Mouse (Mus musculus): ENCODE results near the gene Sept9. TPM values are rescaled to one million over a fixed set of nuclear protein-coding genes. Genes with fewer than 3 reads are reported as not detected.

Gene Sept9
- polyA plus RNA-seq, 1 experiment from 2014 or later: 125 TPM

DNA sequence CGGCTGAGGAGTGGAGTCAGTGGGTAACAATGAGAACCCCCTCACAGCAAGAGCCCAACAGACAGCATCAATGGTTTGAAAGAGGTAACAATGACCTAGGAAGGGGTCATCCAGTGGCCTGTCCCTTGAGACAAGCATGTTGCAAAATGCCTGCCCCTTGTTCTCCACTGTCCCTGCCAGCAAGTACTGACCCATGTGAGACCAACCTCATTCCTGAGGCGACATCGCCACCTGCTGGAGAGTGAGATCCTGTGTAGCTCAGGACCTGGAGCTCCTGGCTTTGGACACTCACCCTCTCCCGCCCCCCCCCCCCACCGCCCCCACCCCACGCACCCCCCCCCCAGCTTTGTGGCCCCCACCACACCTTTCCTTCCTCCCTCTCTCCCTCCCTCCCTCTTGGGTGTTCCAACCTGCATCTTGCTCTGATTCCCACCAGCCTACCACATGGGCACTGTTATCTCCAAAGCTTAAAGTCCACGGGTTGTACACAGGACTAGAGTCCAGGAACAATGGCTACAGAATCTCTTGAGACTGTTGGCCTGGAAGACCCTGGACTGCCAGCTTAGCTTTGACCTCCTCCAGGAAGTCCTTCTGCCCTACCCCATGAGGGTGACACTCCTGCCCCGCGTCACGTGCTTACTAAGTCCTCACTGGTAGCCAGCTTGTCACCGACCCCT is 22.0 kb upstream of the Sept9 start:
- peak; percentile 87 for ATAC-seq
- Histone ChIP-seq H3K4me1 (replicated peaks) (peaks cover 14% of the 10 kb centered on the region), H3K4me3 (replicated peaks) (no peak overlapping the region), H3K27me3 (no peaks in the 10 kb centered on the region), H3K9me3 (peaks cover 18% of the 10 kb centered on the region), H3K36me3 (no peaks in the 10 kb centered on the region), H3K9ac (replicated peaks) (no peak overlapping the region), H3K4me2 (replicated peaks) (no peak overlapping the region), H3K27ac (no peak overlapping the region)
- 58% methylated on average over 9 of the region's 11 CpGs for WGBS

DNA sequence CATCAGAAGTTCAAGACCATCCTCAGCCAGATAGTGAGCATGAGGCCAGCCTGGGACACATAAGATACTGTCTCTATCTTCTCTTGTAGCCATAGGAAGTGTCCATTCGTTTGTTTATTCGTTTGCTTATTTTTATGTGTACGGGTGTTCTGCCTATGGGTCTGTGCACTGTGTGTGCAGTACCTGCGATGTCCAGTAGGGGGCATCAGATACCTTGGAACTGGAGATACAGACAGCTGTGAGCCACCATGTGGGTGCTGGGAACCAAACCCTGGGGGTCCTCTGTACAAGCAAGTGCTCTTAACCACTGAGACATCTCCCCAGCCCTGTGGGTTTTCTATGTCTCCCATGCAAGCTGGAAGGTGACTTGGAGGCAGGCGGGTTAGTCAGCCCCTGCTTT is 19.6 kb upstream of the Sept9 start:
- WGBS: 84% methylated on average over 5 of the region's 5 CpGs

DNA sequence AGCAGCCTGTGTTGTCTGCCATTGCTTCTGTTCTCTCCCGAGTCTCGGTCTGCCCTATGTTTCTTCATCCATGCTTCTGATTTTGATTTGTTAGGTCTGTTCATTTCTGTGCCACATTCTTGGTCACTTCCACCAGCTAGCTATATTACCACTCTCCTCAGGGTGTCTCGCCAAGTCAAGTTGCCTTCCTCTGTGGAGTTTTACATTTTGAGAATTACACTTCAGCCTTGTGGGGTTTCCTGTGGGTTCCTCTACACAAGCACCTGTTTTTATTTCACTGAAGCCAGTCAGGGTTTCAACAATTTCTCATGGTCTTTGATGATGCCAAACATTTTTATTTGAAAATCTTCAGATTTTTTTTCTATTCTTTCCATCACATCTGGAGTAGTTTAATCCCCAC is 16.7 kb upstream of the Sept9 start:
- no peak overlapping the region for H3K27ac ChIP-seq
- H3K36me3 ChIP-seq: no peaks in the 10 kb centered on the region
- no peak for ATAC-seq
- H3K9me3 ChIP-seq: peaks cover 18% of the 10 kb centered on the region
- no peaks in the 10 kb centered on the region for H3K4me1 ChIP-seq (replicated peaks)
- H3K4me3 ChIP-seq (replicated peaks): no peak overlapping the region
- no peak overlapping the region for H3K9ac ChIP-seq (replicated peaks)
- WGBS: 88% methylated on average over 3 of the region's 3 CpGs
- H3K27me3 ChIP-seq: no peaks in the 10 kb centered on the region
- no peak overlapping the region for H3K4me2 ChIP-seq (replicated peaks)

More for the DNA sequence above, 19.6 kb upstream of the Sept9 start:
- no peak overlapping the region for H3K4me3 ChIP-seq (replicated peaks)
- H3K27me3 ChIP-seq: no peaks in the 10 kb centered on the region
- no peaks in the 10 kb centered on the region for H3K36me3 ChIP-seq
- H3K4me1 ChIP-seq (replicated peaks): peaks cover 3% of the 10 kb centered on the region
- H3K27ac ChIP-seq: no peak overlapping the region
- H3K9me3 ChIP-seq: peaks cover 18% of the 10 kb centered on the region
- no peak overlapping the region for H3K9ac ChIP-seq (replicated peaks)
- no peak overlapping the region for H3K4me2 ChIP-seq (replicated peaks)
- no peak for ATAC-seq

DNA sequence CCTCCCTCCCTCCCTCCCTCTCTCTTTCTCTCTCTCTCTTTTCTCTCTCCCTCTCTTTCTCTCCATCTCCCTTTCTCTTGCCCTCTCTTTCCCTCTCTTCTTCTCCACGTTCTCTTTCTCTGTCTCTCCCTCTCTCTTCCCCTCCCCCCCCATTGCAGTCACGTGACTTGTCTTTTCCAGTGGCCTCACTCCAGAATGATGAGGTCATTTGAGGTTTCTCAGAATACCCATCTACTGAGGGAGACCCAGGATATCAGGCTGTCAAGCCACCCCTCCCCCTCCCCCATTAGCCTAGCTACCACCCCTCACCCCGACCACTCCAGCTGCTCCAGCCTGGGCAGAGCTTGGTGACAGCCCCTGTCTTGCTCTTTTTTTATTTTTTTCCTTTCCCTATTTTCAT is 16.2 kb upstream of the Sept9 start:
- no peak for ATAC-seq
- Histone ChIP-seq H3K36me3 (no peaks in the 10 kb centered on the region), H3K9ac (replicated peaks) (no peak overlapping the region), H3K4me3 (replicated peaks) (no peak overlapping the region), H3K4me1 (replicated peaks) (no peaks in the 10 kb centered on the region), H3K4me2 (replicated peaks) (no peak overlapping the region), H3K27ac (no peak overlapping the region), H3K27me3 (no peaks in the 10 kb centered on the region), H3K9me3 (peaks cover 18% of the 10 kb centered on the region)
- WGBS: 92% methylated on average over 2 of the region's 3 CpGs

DNA sequence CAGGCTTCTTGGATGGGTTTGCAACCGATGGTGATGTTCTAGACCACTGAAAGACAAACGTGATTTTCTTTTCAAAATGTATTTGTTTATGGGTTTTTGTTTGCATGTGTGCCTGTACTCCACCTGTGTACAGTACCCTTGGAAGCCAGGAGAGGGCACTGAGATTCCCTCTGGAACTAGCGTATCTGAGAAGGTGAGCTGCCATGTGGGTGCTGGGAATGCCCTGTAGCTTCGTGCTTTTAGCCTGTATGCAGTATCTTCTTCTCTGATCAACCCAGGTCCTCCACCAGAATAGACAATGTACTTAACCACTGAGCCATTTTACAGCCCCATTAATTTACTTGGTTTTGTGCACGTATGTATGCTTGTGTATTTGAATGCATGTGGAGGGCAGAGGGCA is 15.6 kb upstream of the Sept9 start:
- Histone ChIP-seq H3K4me2 (replicated peaks) (no peak overlapping the region), H3K4me1 (replicated peaks) (no peaks in the 10 kb centered on the region), H3K27ac (no peak overlapping the region), H3K27me3 (no peaks in the 10 kb centered on the region), H3K9me3 (peaks cover 18% of the 10 kb centered on the region), H3K9ac (replicated peaks) (no peak overlapping the region), H3K4me3 (replicated peaks) (no peak overlapping the region), H3K36me3 (no peaks in the 10 kb centered on the region)
- 83% methylated on average over 5 of the region's 5 CpGs for WGBS
- no peak for ATAC-seq

DNA sequence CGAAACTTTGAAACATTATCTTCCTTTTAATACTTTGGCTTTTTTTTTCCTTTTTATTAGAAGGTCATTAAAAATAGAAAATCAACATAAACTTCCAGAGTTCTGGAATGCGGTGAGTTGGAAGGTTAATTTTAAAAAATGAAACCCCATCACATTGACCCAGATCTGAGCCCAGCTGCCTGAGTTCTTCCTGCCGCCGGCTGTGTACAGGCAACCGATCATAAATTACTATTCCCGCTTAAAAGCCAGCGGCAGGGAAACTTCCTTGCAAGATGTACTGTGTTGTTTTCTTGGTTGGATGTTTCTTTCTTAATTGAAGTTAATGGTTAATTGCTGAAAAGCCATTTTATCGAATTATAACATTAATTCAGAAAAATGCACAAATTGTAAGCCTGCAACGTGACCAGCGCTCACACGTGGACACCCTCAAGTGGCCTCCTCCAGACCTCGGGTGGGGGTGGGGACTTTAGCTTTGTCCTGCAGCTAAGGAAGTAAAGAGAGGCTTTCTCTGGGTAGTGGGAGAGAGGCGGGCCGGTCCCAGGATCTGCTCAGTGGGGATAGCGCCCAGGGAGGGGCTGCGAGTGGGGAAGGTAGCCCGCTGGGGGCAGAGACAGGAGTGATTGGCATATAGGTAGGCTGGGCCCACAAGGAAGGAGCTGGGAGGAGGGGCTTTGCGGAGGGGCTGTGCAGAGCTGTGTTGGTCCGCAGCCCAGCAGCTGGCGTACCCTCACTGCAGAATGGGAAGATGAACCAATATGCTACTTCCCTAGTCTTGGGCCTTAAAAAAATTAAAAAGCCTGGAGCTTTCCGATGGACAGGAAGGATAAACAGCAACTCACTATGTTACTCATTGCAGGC is 14.2 kb upstream of the Sept9 start:
- H3K4me1 ChIP-seq (replicated peaks): no peaks in the 10 kb centered on the region
- H3K9ac ChIP-seq (replicated peaks): no peak overlapping the region
- no peaks in the 10 kb centered on the region for H3K36me3 ChIP-seq
- H3K4me2 ChIP-seq (replicated peaks): no peak overlapping the region
- no peak overlapping the region for H3K4me3 ChIP-seq (replicated peaks)
- WGBS: 70% methylated on average over 21 of the region's 21 CpGs
- ATAC-seq: no peak
- H3K27ac ChIP-seq: no peak overlapping the region
- H3K27me3 ChIP-seq: no peaks in the 10 kb centered on the region
- peaks cover 14% of the 10 kb centered on the region; the same call in 1 of the 2 replicates for H3K9me3 ChIP-seq

DNA sequence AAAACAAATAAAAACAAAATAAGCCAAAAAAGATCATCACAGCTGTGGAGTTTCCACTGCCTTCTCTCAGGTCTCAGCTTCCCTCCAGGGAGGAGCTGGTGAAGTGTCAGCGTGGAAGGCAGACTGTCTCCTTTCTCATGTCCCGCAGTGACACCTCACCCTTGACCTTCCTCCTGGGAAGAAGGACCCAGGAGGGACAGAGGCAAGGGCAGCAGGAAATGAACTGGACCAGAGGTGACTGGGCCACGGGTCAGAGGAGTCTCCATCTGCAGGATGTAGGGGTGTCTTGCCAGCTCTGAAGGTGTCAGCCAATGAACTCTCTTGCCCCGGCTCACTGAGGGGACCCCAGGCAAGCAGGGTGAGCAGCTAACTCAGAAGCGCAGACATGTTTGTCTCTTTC is 7.9 kb upstream of the Sept9 start:
- 69% methylated on average over 5 of the region's 5 CpGs for WGBS
- Histone ChIP-seq H3K27ac (no peak overlapping the region), H3K9me3 (no peaks in the 10 kb centered on the region), H3K27me3 (peaks cover under 1% of the 10 kb centered on the region; the same call in 1 of the 2 replicates), H3K4me2 (replicated peaks) (no peak overlapping the region), H3K9ac (replicated peaks) (no peak overlapping the region), H3K36me3 (no peaks in the 10 kb centered on the region), H3K4me3 (replicated peaks) (no peak overlapping the region), H3K4me1 (replicated peaks) (no peaks in the 10 kb centered on the region)
- no peak for ATAC-seq

DNA sequence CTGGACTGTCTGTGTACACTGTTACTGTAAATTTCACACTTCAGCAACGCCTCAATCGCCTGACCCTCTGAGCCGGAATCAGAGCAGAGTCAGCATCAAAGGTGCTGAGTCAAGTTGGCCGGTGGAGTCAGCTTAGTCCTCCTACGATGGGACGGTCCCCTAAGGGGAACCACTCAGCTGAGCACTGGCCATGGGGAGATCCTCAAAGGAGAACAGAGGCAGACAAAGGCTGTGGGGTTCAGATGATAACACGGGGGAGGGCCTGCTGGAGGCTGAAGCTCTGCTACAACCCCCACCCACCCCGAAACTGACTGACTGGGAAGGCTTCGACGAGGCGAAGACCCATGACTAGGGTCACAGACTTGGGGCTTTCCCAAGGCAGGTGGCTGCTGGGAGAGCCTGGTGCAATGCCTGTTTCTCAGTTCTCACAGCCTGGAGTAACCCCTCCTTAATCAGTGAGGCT is 5.0 kb upstream of the Sept9 start:
- Histone ChIP-seq H3K4me2 (replicated peaks) (no peak overlapping the region), H3K27ac (no peak overlapping the region), H3K9me3 (no peaks in the 10 kb centered on the region), H3K9ac (replicated peaks) (no peak overlapping the region), H3K4me1 (replicated peaks) (peaks cover 5% of the 10 kb centered on the region), H3K4me3 (replicated peaks) (no peak overlapping the region), H3K36me3 (no peaks in the 10 kb centered on the region), H3K27me3 (peaks cover 27% of the 10 kb centered on the region)
- 78% methylated on average over 11 of the region's 11 CpGs for WGBS
- no peak for ATAC-seq

DNA sequence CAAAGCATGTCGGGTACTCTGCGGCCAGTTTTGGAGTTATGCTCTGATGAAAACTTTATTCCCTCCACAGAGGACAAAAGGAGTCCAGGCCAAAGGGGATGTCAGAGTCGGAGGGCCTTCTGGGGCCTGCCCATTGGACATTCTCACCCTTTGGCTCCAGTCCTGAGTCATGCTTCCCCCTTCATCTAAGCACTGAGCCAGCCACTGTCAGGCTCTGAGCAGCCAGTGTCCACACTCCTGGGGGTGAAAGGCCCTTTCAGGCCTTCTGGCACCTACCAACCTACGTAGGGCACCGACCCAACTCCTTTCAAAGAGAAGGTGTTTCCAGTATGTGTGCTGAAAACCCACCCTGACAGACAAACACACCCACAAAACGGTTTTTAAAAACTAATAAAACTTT is 3.8 kb upstream of the Sept9 start:
- no peak for ATAC-seq
- H3K4me2 ChIP-seq (replicated peaks): no peak overlapping the region
- peaks cover 10% of the 10 kb centered on the region for H3K4me1 ChIP-seq (replicated peaks)
- peaks cover 38% of the 10 kb centered on the region for H3K27me3 ChIP-seq
- no peaks in the 10 kb centered on the region for H3K36me3 ChIP-seq
- H3K4me3 ChIP-seq (replicated peaks): no peak overlapping the region
- no peak overlapping the region for H3K27ac ChIP-seq
- no peak overlapping the region for H3K9ac ChIP-seq (replicated peaks)
- no peaks in the 10 kb centered on the region for H3K9me3 ChIP-seq
- WGBS: 93% methylated on average over 6 of the region's 6 CpGs

DNA sequence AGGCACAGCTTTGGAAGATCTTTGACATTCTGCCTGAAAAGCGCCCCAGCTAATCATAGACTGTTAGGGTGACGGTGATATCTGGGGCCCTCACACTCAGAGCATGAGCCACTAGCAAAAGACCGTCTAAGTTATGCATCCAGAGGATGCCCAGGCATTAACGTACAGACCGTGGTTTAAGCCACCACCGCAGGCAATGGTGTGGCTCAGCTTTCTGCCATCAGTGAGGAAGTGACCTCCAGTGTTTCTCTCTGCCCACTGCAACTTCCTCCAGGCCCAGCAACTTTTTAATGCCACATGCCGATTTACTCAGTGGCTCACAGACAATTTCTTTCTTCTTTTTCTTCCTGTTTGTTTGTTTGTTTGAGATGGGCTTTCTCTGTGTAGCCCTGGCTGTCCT is 2.8 kb upstream of the Sept9 start:
- Histone ChIP-seq H3K27me3 (peaks cover 48% of the 10 kb centered on the region), H3K36me3 (no peaks in the 10 kb centered on the region)
- 88% methylated on average over 7 of the region's 7 CpGs for WGBS

DNA sequence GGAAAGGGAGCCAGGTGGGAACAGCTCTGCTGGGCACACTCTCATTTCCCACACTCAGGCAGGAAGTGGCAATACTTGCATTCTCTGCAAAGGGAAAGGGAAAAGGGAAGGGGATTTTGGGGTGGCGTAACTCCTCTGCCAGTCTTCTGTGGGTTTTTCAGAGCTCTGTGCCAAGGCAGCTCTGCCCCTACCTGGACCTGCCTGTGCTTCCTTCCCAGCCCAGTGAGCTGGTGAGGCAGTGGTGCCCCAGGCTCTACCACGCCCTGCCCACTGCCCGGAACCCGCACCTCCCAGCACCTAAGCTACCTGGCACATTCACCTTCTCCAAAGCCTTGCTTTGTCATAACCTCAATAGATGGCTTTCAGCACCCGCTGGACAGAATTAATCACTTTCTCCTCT is 1.3 kb upstream of the Sept9 start:
- H3K27ac ChIP-seq: no peak overlapping the region
- no peak for ATAC-seq
- H3K36me3 ChIP-seq: no peaks in the 10 kb centered on the region
- peaks cover 10% of the 10 kb centered on the region for H3K4me1 ChIP-seq (replicated peaks)
- H3K9me3 ChIP-seq: no peaks in the 10 kb centered on the region
- peaks cover 57% of the 10 kb centered on the region for H3K27me3 ChIP-seq
- H3K4me3 ChIP-seq (replicated peaks): no peak overlapping the region
- 86% methylated on average over 5 of the region's 5 CpGs for WGBS
- H3K9ac ChIP-seq (replicated peaks): no peak overlapping the region
- no peak overlapping the region for H3K4me2 ChIP-seq (replicated peaks)

More for the DNA sequence above, 2.8 kb upstream of the Sept9 start:
- H3K4me1 ChIP-seq (replicated peaks): peaks cover 10% of the 10 kb centered on the region
- no peaks in the 10 kb centered on the region for H3K9me3 ChIP-seq
- ATAC-seq: no peak
- H3K9ac ChIP-seq (replicated peaks): no peak overlapping the region
- H3K4me3 ChIP-seq (replicated peaks): no peak overlapping the region
- no peak overlapping the region for H3K27ac ChIP-seq
- no peak overlapping the region for H3K4me2 ChIP-seq (replicated peaks)

DNA sequence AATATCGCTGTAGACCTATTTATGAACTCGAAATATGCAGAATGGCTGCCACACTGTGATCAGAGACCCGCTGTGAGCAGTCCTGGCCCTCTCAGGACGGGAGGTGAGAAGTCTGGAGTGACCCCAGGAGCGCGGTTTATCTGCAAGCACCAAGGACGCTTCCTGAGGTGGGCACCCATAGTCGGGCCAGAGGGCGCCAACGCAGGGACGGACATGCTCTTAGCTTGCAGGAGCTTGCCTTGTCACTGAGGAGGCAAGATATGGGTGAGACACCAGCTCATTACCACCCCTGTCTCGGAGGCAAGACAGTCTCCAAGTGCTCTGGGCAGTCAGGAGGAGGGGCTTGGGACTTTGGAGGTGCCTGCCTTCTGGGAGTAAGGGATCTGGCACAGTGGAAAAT is 2.4 kb downstream of the Sept9 start:
- Histone ChIP-seq H3K4me3 (replicated peaks) (no peak overlapping the region), H3K9me3 (no peaks in the 10 kb centered on the region), H3K27ac (no peak overlapping the region), H3K4me1 (replicated peaks) (peaks cover 10% of the 10 kb centered on the region), H3K4me2 (replicated peaks) (no peak overlapping the region), H3K36me3 (no peaks in the 10 kb centered on the region), H3K9ac (replicated peaks) (no peak overlapping the region), H3K27me3 (peaks cover 54% of the 10 kb centered on the region)
- 88% methylated on average over 12 of the region's 12 CpGs for WGBS
- ATAC-seq: no peak

Measured in midbrain, embryonic 13.5 days (tissue).